Mouse (Mus musculus) heart, adult 2 months (tissue): ENCODE data around the gene Zscan10.
A peak's percentile ranks its signal among the peaks of the same experiment; 100 is the strongest.

Source experiments
- CTCF ChIP-seq: fragments of 200-600 bp; IDR thresholded peaks from 2 replicates; pipeline ENCODE4 v1.8.1; 2022; ENCODE audit warnings: antibody characterized with exemption, mild to moderate bottlenecking, moderate library complexity
- POLR2A ChIP-seq: fragments of 200-500 bp; IDR thresholded peaks from 2 replicates; pipeline ENCODE4 v1.6.1; 2011; ENCODE audit warnings: mild to moderate bottlenecking, low read depth, low read length, control low read depth; ENCODE audit not compliant: insufficient read depth

GRCm38 (mm10) chr17:23610361-23610800 lies 9.7 kb downstream of the Zscan10 start:
- TF ChIP-seq CTCF (peak; percentile 82), POLR2A (no peak)
